Mouse (Mus musculus) T-cell, adult 2 months (primary cell): ENCODE measurements around the gene Hmbs.
"Not testable (repeated sequence)": the region's sequence is repeated elsewhere in the genome, so short reads cannot be mapped to it uniquely, and the experiment has no call there.

Experiments used
- DNase-seq: peaks from one replicate; pipeline ENCODE4 v3.0.0; 2022; ENCODE audit warnings: low spot score

The Hmbs gene

GRCm38 (mm10) chr9:44343781-44344421, at the start of gene Hmbs:
Gene Hmbs, minus strand, starts transcription at chr9:44344228.
- peak; percentile 87 for DNase-seq

GRCm38 (mm10) chr9:44391466-44391865, 47.4 kb upstream of the Hmbs start:
- peak; percentile 53 for DNase-seq

- DNase-seq, result peak; percentile 50
These were observed 45.2 kb upstream of the Hmbs start for GRCm38 (mm10) chr9:44389273-44389672.

GRCm38 (mm10) chr9:44387221-44387620, 43.2 kb upstream of the Hmbs start:
- no peak for DNase-seq

- DNase-seq, result no peak
These were observed 40.6 kb upstream of the Hmbs start for GRCm38 (mm10) chr9:44384596-44384995.

- DNase-seq, result no peak
These were observed 35.8 kb upstream of the Hmbs start for GRCm38 (mm10) chr9:44379862-44380261.

GRCm38 (mm10) chr9:44379054-44379834, 35.2 kb upstream of the Hmbs start, which contains the start of gene Hyou1:
Gene Hyou1, plus strand, starts transcription at chr9:44379490.
- DNase-seq, result peak; percentile 100

- peak; percentile 23 for DNase-seq
These were observed 34.2 kb upstream of the Hmbs start for GRCm38 (mm10) chr9:44378153-44378730.

- not testable (repeated sequence) for DNase-seq
These were observed 33.3 kb upstream of the Hmbs start for GRCm38 (mm10) chr9:44377335-44377734.

GRCm38 (mm10) chr9:44376141-44376540, 32.1 kb upstream of the Hmbs start:
- DNase-seq, result no peak

GRCm38 (mm10) chr9:44373386-44373785, 29.4 kb upstream of the Hmbs start:
- no peak for DNase-seq

- DNase-seq, result peak; percentile 31
These were observed 20.5 kb upstream of the Hmbs start for GRCm38 (mm10) chr9:44364480-44364879.

- DNase-seq, result not testable (repeated sequence)
These were observed 17.9 kb upstream of the Hmbs start for GRCm38 (mm10) chr9:44361931-44362330.

GRCm38 (mm10) chr9:44361190-44361917, 17.3 kb upstream of the Hmbs start, which contains the start of gene Vps11:
Gene Vps11, minus strand, starts transcription at chr9:44361670.
- peak; percentile 96 for DNase-seq

- peak; percentile 42 for DNase-seq
These were observed 13.2 kb upstream of the Hmbs start for GRCm38 (mm10) chr9:44357207-44357606.

- no peak for DNase-seq
These were observed 9.1 kb upstream of the Hmbs start for GRCm38 (mm10) chr9:44353142-44353541.

GRCm38 (mm10) chr9:44352337-44352736, 8.3 kb upstream of the Hmbs start:
- no peak for DNase-seq

GRCm38 (mm10) chr9:44351396-44351795, 7.4 kb upstream of the Hmbs start:
- no peak for DNase-seq

GRCm38 (mm10) chr9:44348546-44348945, 4.5 kb upstream of the Hmbs start:
- no peak for DNase-seq

GRCm38 (mm10) chr9:44347621-44348020, 3.6 kb upstream of the Hmbs start:
- no peak for DNase-seq

- DNase-seq, result no peak
These were observed 3.1 kb upstream of the Hmbs start for GRCm38 (mm10) chr9:44347166-44347565.
